In genomic region chr10:8715679-8716284, GRCm38 (mm10) we compare ENCODE assay signal across 9 mouse cellular contexts.
DNase-seq lines count a peak whose midpoint lies in the region; ATAC-seq lines count a peak whose summit lies in the region.
"Had no signal": no experiment of that assay in that cellular context is flagged by ENCODE, and none has a peak within 500 bp of the region (broad histone marks: within the 10 kb centered on the region; RNA-seq: fewer than 3 reads in every experiment).

No protein-coding gene starts in this region.

- H3K36me3 ChIP-seq in hindbrain, embryonic 13.5 days: no peaks in the 10 kb centered on the region

- no peak overlapping the region for H3K27ac ChIP-seq in hindbrain, embryonic 13.5 days
- H3K27ac ChIP-seq: limb, embryonic 15.5 days had no signal

- H3K4me2 ChIP-seq in hindbrain, embryonic 13.5 days: 0 out of 2 replicates have a peak overlapping the region, but pooled peaks have one; percentile 21
- H3K4me2 ChIP-seq: limb, embryonic 15.5 days had no signal

- H3K4me1 ChIP-seq in hindbrain, embryonic 13.5 days (replicated peaks): 0 out of 2 replicates have a peak, but pooled peaks cover 3% of the 10 kb centered on the region

- peak; percentile 68 for DNase-seq in Muller cell, postnatal 12 days (ENCODE audit: inconsistent ontology term)
- DNase-seq in cerebellum, adult 8-10 months: peak; percentile 65
- DNase-seq in frontal cortex, postnatal 25 days (ENCODE audit: low spot score in 2 of 2): peak; percentile 54 to 71
- DNase-seq in layer of hippocampus, adult 9-11 months: peak; percentile 60
- DNase-seq in lung, postnatal 10 days: peak; percentile 82
- peak; percentile 73 for DNase-seq in ovary, postnatal 36 days (ENCODE audit: low spot score)
- peak; percentile 64 for DNase-seq in thymus, postnatal 25 days

- peak; percentile 87 for ATAC-seq in hindbrain, embryonic 13.5 days (ENCODE audit: low FRiP score)

- WGBS in hindbrain, embryonic 13.5 days: 21% methylated on average over 12 of the region's 12 CpGs

- no peaks in the 10 kb centered on the region for H3K9me3 ChIP-seq in hindbrain, embryonic 13.5 days
- H3K9me3 ChIP-seq: limb, embryonic 15.5 days had no signal

- H3K9ac ChIP-seq in hindbrain, embryonic 13.5 days: no peak overlapping the region
- H3K9ac ChIP-seq: limb, embryonic 15.5 days had no signal

- H3K27me3 ChIP-seq in hindbrain, embryonic 13.5 days: no peaks in the 10 kb centered on the region
- H3K27me3 ChIP-seq: limb, embryonic 15.5 days had no signal

- no peak overlapping the region for H3K4me3 ChIP-seq in hindbrain, embryonic 13.5 days
- H3K4me3 ChIP-seq: limb, embryonic 15.5 days had no signal
